Mouse (Mus musculus): ENCODE results near the gene Fam189a1.

Gene Fam189a1

DNA sequence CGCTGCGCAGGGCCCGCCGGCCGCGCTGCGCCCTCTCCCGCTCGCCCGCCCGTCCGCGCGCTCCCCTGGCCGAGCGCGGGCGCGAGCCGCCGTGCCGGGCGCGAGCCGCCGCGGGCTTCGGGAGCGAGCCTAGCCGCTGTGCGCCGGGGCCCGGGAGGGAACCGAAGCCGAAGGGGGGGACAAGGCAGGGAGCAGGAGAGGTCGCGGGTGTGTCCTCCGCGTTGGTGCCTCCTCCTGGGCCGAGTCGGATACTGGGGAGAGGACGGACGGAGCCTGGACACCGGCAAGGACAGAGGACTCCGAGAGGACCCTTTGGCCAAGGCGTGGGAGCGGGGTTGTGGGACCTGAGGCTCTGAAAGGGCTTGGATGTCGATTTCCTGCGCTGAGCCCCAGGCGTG lies at the start of gene Fam189a1:
TSS of gene Fam189a1 (minus strand) at position 57 of the 398 bp plus-strand sequence.
- DNase-seq (ENCODE audit: low read depth) = no peak

DNA sequence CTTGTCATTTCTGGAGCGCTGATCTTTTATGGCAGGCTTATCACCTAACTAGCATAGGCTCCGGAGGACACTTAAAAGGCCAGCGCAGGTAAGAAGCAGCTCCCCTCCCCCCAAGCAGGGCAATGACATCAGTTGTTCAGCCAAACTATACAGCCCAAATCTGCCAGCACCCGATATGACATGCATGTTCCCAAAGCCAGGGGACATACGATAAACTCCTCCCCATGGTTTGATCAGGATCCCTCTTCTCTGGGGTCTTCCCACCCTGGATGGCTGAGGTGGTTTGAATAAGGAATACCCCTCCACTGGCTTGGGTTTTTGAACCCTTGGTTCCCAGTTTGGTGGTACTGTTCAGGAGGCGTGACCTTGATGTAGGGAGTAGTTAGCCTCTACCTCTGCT lies 49.7 kb upstream of the Fam189a1 start:
- no peak for DNase-seq (ENCODE audit: low read depth)

- no peak for DNase-seq (ENCODE audit: low read depth)
These were observed 46.3 kb upstream of the Fam189a1 start for GRCm38 (mm10) chr7:65202719-65203118.

DNA sequence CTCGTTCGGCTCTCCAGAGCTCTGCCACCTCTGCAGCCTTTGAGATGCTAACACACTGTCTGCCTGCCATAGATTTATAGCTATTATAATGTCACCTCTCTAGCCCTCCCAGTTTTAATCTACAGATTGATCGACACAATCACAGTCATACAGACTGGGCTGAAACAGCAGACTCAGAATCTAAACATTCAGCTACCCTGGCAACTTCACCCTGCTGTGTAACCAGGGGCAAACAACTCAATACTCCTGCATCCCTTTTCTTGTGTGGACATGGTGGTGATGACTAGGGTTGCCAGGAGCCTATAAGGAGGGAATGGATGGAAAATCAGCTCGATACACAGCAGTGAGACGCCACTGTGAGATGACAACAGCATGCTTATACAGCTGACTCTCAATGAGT lies 24.3 kb upstream of the Fam189a1 start:
- no peak for DNase-seq (ENCODE audit: low read depth)

DNA sequence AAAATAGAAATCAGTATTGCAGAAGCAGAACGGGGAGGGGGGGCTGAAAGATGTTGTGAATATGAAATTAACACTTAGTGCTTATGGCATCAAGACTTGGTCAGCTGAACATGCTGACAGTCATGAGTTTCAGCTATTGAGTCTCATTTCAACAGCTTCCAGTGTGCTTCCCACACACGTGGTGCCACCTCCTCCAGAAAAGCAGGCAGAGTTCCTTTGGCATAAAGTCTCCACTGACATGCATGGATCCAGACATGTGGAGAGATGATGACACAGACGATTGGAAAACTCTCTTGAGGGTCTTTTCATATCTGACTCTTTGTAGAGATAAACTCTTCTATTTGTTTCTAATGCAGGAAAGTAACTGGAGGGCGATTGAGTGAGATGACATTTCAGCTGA lies 14.4 kb upstream of the Fam189a1 start:
- no peak for DNase-seq (ENCODE audit: low read depth)

- DNase-seq (ENCODE audit: low read depth) = no peak
These were observed 958 bp upstream of the Fam189a1 start for GRCm38 (mm10) chr7:65157031-65158025.

GRCm38 (mm10) chr7:65155628-65156513 lies 499 bp downstream of the Fam189a1 start:
- DNase-seq (ENCODE audit: low read depth) = no peak

DNA sequence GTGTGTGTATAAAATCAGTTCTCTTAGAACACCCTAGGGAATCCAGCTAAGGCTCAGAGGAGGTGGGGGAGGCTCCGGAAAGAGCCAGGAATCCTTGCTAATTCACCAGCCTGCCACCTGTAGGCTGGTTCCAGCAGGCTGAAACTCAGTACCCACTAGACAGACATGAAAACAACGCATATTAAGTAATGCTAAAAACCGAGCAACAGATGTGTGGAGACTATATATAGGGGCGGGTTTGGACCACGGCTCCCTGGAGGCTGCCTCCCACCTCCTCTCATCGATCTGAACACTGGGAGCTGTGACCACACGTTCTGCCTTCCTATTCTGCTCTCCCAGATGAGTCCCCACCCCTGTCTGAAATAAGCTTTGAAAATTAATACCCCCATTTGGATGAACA lies 1.8 kb downstream of the Fam189a1 start:
- no peak for DNase-seq (ENCODE audit: low read depth)

- DNase-seq (ENCODE audit: low read depth) = no peak
These were observed 2.5 kb downstream of the Fam189a1 start for GRCm38 (mm10) chr7:65153846-65154245.

- no peak for DNase-seq (ENCODE audit: low read depth)
These were observed 4.8 kb downstream of the Fam189a1 start for GRCm38 (mm10) chr7:65151526-65151925.

DNA sequence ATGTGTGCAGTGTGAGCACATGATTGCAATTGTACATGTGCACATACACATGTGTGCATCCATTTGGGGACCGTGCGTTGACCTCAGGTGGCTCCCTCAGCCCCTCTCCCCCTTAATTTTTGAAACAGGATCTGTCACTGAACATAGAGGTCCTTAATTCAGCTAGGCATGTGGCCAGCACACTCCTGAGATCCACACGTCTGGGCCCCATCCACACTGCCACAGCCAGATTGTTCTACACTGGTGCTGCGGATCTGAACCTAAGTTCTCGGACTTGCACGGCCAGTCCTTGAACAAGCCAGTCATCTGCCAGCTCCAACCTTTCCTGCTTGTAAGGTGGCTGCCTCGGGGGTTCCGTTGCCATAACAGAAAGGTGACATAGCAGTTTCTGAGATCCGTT lies 7.3 kb downstream of the Fam189a1 start:
- no peak for DNase-seq (ENCODE audit: low read depth)

- DNase-seq (ENCODE audit: low read depth) = no peak
These were observed 11.5 kb downstream of the Fam189a1 start for GRCm38 (mm10) chr7:65144881-65145280.

DNA sequence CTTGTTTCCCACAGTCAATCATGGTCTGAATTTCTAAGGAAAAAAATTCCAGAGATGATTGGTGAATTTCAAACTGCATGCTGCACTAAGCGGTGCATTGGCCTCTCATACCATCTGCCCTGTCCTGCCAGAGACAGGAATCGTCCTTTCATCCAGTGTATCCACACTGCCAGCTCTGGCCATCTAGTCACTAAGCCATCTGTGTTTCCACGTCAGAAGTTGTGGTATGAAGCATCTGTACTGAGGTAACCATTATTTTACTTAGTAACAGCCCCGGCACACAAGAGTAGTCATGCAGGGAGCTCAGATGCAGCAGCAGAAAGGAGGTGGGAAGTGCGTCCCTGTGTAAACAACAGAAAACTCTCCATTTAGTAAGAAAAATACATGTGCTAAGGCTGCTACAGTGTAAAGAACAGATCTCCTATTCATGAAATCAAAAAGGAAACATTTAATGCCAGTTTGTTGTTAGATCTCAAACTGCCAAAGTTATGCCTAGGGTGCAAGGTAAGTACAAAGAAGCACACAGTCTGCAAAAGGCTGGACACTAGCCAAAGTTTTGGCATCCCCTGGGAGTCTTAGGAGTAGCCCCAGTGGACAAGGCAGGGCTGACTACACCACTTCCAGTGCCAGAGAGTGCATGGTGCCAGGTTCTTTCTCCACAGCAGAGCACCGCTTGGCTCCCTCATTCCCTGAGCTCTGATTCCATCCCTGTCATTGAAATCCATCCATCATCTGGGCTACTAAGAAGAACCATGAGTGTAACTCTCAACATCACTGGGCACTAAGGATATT lies 14.3 kb downstream of the Fam189a1 start:
- DNase-seq (ENCODE audit: low read depth) = no peak

DNA sequence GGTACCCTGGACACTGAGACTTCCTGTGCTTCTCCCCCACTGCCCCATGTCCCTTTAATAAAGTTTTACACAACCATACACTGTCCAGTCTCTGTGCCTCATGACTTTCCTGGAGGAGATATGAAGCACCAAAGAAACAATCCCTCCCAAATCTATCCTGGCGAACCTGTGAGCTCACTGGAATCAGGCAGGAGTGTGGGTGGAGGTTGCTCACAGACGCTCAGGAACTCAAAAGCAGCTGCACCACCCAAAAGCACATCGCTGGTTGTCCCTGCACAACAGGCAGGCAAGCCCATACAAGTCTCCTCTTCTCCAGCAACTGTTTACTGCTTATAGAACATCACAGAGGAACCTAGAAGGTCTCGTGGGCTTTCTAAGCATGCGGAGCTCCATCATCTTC lies 15.5 kb downstream of the Fam189a1 start:
- DNase-seq (ENCODE audit: low read depth) = no peak

DNA sequence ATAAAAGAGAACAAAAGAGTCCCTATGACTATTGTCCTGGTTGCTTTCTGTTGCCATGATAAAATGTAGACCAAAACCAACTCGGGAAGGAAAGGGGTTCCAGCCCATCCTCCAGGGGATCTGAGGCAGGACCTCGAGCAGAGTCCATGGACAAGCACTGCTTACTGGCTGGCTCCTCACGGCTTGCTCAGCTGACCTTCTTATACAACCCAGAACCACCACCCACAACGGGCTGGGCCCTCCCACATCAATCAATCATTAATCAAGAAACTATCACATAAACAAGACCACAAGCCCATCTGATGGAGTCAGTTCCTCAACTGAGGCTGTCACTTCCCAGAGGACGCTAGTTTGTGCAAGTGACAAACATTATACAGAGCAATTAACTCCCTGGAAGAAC lies 16.3 kb downstream of the Fam189a1 start:
- DNase-seq (ENCODE audit: low read depth) = no peak

- DNase-seq (ENCODE audit: low read depth) = no peak
These were observed 32.6 kb downstream of the Fam189a1 start for GRCm38 (mm10) chr7:65123766-65124165.

- no peak for DNase-seq (ENCODE audit: low read depth)
These were observed 39.5 kb downstream of the Fam189a1 start for GRCm38 (mm10) chr7:65116903-65117302.

DNA sequence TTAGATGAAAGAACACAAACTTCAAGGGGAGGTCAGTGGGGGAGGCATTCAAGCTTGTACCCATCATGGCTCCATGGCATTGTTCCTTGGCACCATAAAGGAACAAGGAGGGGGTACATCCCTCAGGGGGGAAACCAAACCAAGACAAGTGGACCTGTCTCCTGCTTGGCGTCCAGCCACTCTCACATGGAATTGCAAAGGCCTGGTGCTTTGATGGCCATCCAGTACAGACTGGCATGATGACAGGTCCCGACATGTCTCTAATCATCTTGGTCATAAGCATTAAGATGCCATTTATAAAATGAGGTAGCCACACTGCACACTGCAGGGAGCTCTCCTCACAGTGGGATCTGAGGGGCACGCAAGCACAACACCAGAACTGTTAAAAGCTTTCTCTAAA lies 41.0 kb downstream of the Fam189a1 start:
- no peak for DNase-seq (ENCODE audit: low read depth)

DNA sequence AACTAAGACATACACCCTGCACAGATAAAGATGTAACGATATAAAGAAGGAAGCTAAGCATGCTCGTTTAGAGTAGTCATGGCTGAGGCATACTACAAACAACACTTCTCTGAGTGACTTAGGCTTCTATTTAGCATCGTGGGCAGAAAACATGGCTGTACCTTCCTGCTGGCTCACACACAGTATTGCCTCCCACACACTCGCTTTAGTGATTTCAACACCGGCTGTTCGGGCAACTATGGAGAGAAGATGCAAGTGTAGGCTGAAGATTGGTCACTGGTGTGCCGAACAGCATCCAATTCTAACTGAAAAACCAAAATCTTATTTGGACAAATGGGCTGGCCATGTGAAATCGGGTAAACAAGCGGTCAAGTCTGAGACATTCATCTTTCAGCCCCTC lies 44.7 kb downstream of the Fam189a1 start:
- no peak for DNase-seq (ENCODE audit: low read depth)

DNA sequence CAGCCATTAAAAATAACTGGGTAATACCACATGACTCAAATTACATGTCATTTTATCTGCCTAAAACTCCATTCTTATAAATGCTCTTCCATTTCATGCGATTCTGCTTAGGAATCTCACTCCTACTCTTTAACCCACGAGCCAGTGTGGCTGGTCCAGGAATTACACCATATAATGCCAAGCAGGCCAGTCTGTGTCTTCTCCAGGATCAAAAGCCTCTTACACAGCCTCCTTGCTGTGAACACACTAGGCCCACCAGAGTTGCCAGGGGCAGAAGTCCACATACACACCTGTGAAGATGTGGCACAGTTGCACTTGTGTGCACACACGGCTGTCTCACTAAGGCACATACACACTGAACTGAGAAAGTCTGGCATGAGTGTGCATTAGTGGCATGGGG lies 50.8 kb downstream of the Fam189a1 start:
- DNase-seq (ENCODE audit: low read depth) = no peak

DNA sequence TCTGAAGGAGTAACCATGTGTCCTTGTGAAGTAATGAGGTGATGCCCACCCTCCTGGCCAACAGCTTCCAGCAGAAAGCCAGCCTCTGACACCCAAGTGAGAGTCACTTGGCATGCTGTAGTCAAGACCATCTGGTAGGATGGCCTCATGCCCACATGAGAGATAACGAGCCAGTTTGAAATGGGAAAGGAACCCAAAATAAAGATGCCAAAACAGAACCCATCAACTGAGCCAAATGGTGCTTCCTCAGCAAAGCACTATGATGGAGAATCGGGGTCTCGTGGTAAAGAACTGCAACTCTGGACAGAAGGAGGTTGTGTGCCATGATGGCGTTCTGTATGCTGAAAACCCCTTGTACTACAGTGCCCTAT lies 51.3 kb downstream of the Fam189a1 start:
- DNase-seq (ENCODE audit: low read depth) = no peak

Measured in c-Kit-positive CD71-negative TER-119-negative erythroid progenitor cells, embryonic 14.5 days (primary cell).